Mouse (Mus musculus) liver, adult (tissue): ENCODE results near the gene Pla2g2c.
A peak's percentile ranks its signal among the peaks of the same experiment; 100 is the strongest.

Source experiments
- GATA4 ChIP-seq: IDR thresholded peaks from 2 replicates; pipeline ENCODE4 v1.6.1; 2014; ENCODE audit warnings: mild to moderate bottlenecking, low read length; ENCODE audit not compliant: insufficient replicate concordance

Gene Pla2g2c

GRCm38 (mm10) chr4:138719264-138719596, 5.4 kb upstream of the Pla2g2c start:
- no peak for TF ChIP-seq GATA4

DNA sequence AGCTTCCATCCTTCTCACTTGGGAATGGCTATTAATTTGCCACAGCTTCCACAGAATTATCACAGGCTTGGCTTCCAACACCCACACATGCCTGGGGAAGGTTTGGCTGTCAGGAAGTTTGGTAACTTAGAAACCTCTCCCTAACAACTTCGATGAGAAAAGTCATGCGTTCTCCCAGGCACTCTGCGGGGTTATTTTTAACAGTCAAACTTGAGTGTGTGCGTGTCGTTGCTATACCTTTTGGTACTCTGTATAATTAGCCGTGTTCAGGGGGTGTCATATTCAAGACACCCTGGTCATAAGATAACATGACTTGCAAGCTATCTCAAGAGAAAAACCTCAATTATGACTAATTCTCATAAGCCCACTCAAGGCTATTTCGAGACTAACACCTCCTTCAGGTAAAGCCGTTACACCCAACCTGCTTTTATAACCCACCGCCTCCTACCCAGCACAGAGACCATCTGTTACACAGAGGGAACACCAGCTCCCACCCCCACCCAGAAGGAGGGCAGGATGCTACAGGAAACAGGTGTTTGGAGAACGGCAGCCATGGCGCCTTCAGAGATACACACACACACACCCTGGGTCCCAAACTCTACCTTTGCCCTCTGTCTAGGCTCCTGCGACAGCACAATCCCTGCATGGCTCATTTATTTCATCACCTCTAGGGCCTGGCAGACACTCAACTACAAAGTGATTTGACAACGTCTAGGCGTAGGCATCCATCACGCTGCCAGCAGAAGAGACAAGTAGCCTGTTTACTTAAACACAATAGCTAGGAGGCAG, 905 bp upstream of the Pla2g2c start:
- no peak for TF ChIP-seq GATA4

GRCm38 (mm10) chr4:138725127-138725461, 502 bp downstream of the Pla2g2c start:
- TF ChIP-seq GATA4, result no peak

GRCm38 (mm10) chr4:138725751-138726150, 1.2 kb downstream of the Pla2g2c start:
- TF ChIP-seq GATA4, result no peak

DNA sequence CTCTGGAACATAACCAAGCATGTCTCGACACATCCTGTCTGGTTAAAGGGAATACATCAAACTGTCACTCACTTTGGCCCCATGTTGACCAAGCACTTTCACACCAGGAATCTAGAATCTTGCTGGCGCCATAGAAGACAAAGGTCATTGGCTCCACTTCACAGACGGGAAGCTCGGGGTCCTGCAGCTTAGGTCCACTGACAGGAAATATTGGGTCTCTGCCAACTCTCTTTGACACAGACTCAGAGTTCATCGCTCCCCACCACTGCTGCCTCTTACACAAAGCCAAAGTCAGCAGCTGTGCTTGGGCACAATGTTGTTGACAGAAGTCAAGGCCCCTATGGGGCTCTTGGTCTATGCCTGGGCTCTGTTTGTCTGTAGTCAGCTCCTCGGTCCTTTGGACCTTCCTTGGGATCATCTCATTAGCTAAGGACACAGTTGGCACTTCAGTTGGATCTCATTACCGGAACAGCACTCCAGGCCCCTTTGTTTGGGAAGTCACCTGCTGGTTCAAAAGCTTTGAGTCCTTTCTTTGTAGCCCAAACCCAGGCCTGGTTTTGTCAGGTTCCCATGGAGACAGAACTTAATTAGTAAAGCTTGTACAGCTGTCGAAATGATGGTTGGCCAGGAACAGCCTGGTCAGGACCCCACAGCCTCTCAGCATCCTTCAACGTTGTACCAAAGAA, 4.6 kb downstream of the Pla2g2c start:
- TF ChIP-seq GATA4, result peak; percentile 87; the same call in 1 of the 2 replicates

GRCm38 (mm10) chr4:138734105-138734504, 9.5 kb downstream of the Pla2g2c start:
- no peak for TF ChIP-seq GATA4

DNA sequence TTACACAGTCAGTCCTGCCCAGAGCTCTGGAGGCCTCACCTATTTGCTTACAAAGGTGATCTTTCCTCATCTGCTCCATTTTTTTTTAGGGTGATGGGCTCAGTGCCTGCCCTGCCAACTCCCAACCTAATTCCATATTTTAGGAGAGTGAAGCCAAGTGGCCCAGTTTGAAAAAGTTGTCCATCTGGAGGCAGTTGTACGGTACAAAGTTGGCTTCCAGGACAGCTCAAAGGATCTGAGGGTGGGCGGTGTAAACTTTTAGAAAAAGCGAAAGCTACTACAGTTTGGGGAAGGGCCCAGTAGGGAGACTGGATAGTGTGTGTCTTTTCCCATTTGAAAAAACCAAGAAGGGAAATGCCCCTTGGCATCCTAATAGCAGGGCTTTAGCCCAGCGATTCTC, 10.3 kb downstream of the Pla2g2c start:
- TF ChIP-seq GATA4, result no peak

GRCm38 (mm10) chr4:138737031-138737430, 12.4 kb downstream of the Pla2g2c start, which contains the start of gene Ubxn10:
Gene Ubxn10 (minus strand): TSS chr4:138737167.
- TF ChIP-seq GATA4, result no peak

DNA sequence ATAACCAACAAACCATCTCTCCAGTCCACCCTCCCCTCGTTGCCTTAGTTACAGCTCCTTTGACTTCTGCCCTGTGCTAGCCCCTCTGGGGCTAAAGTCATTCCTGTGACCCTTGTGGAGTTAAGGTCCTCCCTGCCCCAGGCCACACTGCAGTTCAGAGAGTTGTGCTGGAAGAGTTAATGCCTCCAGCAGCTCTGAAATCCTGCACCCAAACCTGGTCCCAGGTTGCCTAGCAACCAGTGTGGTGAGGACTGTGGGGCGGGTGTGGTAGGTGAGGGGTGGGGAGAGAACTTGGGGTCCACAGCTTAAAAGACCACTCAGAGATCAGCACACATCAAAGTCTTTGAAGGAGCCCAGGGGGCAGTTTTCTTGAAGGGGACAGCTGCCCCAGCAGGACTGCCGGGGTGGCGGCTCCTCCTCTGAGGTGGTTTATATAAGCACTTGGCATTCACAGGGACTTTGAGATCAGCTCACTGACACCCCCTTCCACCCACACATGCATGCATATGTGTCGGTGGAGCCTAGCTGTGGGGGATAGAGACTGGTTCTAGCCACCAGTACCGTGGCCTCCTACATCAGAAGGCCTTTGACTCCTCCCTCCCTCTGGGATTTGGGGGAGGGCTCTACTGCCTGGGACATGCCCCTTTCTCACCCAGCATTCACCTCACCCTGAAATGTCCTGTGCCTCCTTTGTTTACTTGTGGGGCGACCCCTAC, 14.7 kb downstream of the Pla2g2c start:
- no peak for TF ChIP-seq GATA4

GRCm38 (mm10) chr4:138745884-138746283, 21.3 kb downstream of the Pla2g2c start:
- no peak for TF ChIP-seq GATA4

DNA sequence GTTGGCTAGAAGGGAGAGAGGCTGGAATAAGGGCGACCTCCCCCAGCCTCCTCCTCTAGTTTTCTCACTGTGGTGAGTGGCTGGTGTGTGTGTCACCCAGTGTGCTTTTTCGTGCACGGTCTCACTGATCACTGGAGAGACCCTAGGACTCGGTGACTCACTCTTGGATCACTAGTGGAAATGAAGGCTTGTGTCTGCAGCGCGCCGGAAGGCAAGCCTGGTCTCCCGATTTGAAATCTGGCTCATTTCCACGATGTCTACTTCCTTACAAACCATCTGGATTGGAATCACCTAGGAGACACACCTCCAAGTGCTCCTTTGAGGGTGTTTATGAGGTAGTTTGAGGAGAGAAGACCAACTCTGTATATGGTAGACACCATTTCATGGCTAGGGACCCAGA, 22.3 kb downstream of the Pla2g2c start:
- no peak for TF ChIP-seq GATA4

GRCm38 (mm10) chr4:138747851-138748250, 23.3 kb downstream of the Pla2g2c start:
- TF ChIP-seq GATA4, result no peak

- no peak for TF ChIP-seq GATA4
These were observed 23.9 kb downstream of the Pla2g2c start for GRCm38 (mm10) chr4:138748369-138749072.

DNA sequence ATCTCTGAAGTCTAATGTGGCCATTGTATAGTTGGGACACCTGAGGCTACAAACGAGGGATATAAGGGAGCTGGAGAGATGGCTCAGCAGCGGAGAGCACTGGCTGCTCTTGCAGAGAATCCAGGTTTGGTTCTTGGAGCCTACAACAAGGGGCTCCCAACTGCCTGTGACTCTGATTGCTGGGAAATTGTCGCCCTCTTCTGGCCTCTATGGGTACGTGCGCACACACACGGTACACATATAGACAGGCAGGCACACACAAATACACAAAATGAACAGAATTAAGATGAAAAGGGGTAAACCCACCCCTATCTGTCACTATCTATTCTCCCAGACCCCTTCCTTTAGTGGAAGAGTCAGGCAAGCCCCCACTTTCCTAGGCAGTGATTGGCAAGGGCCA, 28.0 kb downstream of the Pla2g2c start:
- no peak for TF ChIP-seq GATA4

DNA sequence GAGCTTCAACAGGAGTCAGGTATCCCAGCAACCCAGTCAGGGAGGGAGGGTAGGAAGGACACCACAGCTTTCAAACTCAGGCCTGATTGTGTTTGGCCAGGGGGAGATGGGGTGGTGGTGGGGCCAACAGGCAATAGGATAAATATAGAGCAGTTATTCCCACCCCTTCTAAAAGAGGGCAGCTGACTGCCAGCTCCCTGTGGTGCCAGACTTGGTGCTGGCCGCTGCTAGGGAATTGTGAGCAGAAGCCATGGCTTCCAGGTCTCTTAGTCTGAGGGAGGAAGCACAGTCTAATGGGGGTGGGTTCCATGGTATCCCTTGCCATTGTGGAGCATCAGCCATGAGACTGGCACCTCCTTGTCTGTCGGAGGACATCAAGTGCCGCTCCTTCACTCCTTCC, 29.0 kb downstream of the Pla2g2c start:
- no peak for TF ChIP-seq GATA4
